Mouse (Mus musculus) lung, postnatal 0 days (tissue): ENCODE measurements around the gene Ilkap. TPM values are rescaled to one million over a fixed set of nuclear protein-coding genes. Genes with fewer than 3 reads are reported as not detected.

ENCODE experiments used
- ATAC-seq: fragments of 200-750 bp; cut with Nextera tagmentation; 2 replicates; pipeline ENCODE4 v1.8.0; 2017; ENCODE audit warnings: moderate library complexity
- DNase-seq: peaks from one replicate; pipeline ENCODE4 v3.0.0-alpha.2; 2016; ENCODE audit warnings: low spot score
- H3K27ac ChIP-seq: fragments of 300-500 bp; sonication (generic); 2 replicates; pipeline ENCODE4 v1.5.1; 2014; ENCODE audit warnings: antibody characterized with exemption, mild to moderate bottlenecking, low read length, mixed read lengths
- H3K27me3 ChIP-seq: fragments of 300-500 bp; sonication (generic); replicated peaks from 2 replicates; pipeline ENCODE4 v1.6.1; 2014; ENCODE audit warnings: low read length, mixed read lengths; ENCODE audit not compliant: insufficient read depth
- H3K36me3 ChIP-seq: fragments of 300-500 bp; sonication (generic); 2 replicates; pipeline ENCODE4 v1.6.1; 2014; ENCODE audit warnings: low read length, mixed read lengths; ENCODE audit not compliant: insufficient read depth
- H3K4me1 ChIP-seq: fragments of 300-500 bp; sonication (generic); 2 replicates; pipeline ENCODE4 v1.6.1; 2014; ENCODE audit warnings: antibody characterized with exemption, low read depth, low read length, mixed read lengths; ENCODE audit not compliant: insufficient read depth
- H3K4me2 ChIP-seq: fragments of 300-500 bp; sonication (generic); replicated peaks from 2 replicates; pipeline ENCODE4 v1.6.1; 2014; ENCODE audit warnings: low read depth, mild to moderate bottlenecking, low read length, moderate library complexity, mixed read lengths
- H3K4me3 ChIP-seq: fragments of 300-500 bp; sonication (generic); 2 replicates; pipeline ENCODE4 v1.5.1; 2014; ENCODE audit warnings: low read depth, low read length
- H3K9ac ChIP-seq: fragments of 300-500 bp; sonication (generic); replicated peaks from 2 replicates; pipeline ENCODE4 v1.6.1; 2014; ENCODE audit warnings: low read depth, mild to moderate bottlenecking
- H3K9me3 ChIP-seq: fragments of 300-500 bp; sonication (generic); 2 replicates; pipeline ENCODE4 v1.6.1; 2016; ENCODE audit warnings: low read length, mixed read lengths
- CTCF ChIP-seq: IDR thresholded peaks from 2 replicates; pipeline ENCODE4 v1.5.1; 2016; ENCODE audit warnings: antibody characterized with exemption, mild to moderate bottlenecking
- EP300 ChIP-seq: IDR thresholded peaks from 2 replicates; pipeline ENCODE4 v1.6.1; 2016; ENCODE audit warnings: antibody characterized with exemption, mild to moderate bottlenecking, control low read depth
- WGBS: fragments of 180-500 bp; shearing (Covaris S2); extraction: QIAGEN DNeasy Blood & Tissue Kit; methylation state at CpG from one replicate; pipeline ENCODE4 v1.1.7; 2014; 5-methylcytosine and 5-hydroxymethylcytosine counted together
- polyA plus RNA-seq: library from polyadenylated mRNA; unstranded; fragments of >200 nt; fragmentation: Nextera tagmentation; extraction: Ambion mirVana; gene quantifications from 2 replicates; pipeline ENCODE4 v1.2.1, GENCODE M21; 2015

Gene Ilkap
- polyA plus RNA-seq: 90.5 and 94.0 TPM in 2 replicates

DNA sequence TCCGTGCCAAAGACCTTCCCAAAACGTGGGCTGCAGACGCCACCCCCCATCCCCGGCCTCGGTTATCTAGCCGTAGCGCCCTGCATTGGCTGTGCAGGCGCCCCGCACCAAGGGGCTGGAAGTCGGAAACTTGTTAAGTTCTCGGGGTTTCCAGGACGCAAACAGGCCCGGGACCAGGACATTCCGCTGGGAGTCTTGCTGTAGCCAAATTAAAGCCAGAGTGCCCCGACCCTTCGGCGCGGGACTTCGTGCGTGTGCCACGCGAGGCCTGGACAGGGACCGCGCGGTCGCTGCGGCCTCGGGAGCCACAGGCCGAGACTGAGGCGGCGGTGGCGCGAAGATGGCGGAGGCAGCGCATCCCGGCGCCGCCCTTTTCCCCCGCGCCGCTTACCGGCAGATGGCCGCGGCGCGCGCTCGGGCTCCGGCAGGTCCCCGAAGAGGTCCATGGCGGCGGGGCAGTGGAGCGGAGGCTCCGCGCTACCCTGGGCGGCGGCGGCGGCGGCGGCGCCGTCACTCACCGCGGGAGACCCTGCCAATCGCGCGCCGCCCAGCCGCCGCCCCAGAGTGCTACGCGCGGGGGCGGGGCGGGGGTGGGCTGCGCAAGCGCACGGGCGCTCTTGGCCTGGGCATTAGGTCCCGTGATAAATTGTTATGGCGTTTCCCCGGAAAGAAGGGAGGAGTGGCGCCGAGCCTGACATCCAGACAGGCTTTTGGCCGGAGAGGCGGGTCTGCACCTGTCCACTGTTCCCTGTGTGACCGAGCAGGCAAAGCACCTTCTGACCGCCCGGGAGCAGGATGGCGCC, at the start of gene Ilkap:
TSS of gene Ilkap (minus strand) at position 556 of the 803 bp plus-strand sequence.
- Histone ChIP-seq H3K27me3 (no peaks in the 10 kb centered on the region), H3K4me3 (peak within 1 kb of the TSS; percentile 69), H3K27ac (peak within 1 kb of the TSS; percentile 77), H3K9me3 (no peaks in the 10 kb centered on the region), H3K4me1 (peaks cover 11% of the 10 kb centered on the region; the same call in 1 of the 2 replicates), H3K9ac (peak within 1 kb of the TSS; percentile 81), H3K36me3 (no peaks in the 10 kb centered on the region), H3K4me2 (peak within 1 kb of the TSS; percentile 70)
- peak; percentile 97 for ATAC-seq
- TF ChIP-seq EP300: no peak
- TF ChIP-seq CTCF: no peak; the same call in 1 of the 2 replicates
- 1% methylated on average over 69 of the region's 91 CpGs for WGBS
- DNase-seq: peak; percentile 92

DNA sequence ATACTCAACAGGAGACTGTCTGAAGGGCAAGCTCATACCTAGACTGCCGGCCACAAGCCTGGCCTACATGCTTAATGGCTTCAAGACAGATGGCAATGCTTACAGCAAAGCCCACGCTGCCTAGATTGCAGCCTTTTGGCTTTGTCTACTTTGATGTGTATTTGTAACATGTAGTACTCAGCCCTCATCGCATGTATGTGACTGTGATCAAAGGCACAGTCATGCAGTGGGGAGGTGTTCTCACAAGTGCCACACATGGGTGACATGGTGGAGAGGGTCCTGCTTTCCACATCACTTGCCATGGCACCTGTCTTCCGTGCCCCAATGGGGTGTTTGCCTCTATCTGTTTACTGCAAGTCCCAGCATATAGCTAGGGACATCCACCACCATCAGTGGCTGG, 47.9 kb upstream of the Ilkap start:
- peak overlapping the region; percentile 87 for H3K27ac ChIP-seq
- ATAC-seq (no peak), DNase-seq (no peak)
- no peak for TF ChIP-seq EP300
- TF ChIP-seq CTCF: no peak
- H3K4me3 ChIP-seq: no peak overlapping the region
- 84% methylated on average over 4 of the region's 4 CpGs for WGBS
- no peaks in the 10 kb centered on the region for H3K27me3 ChIP-seq
- H3K36me3 ChIP-seq: peaks cover 61% of the 10 kb centered on the region
- no peak overlapping the region for H3K4me2 ChIP-seq
- H3K9ac ChIP-seq: no peak overlapping the region
- H3K4me1 ChIP-seq: peaks cover 11% of the 10 kb centered on the region; the same call in 1 of the 2 replicates
- H3K9me3 ChIP-seq: no peaks in the 10 kb centered on the region

DNA sequence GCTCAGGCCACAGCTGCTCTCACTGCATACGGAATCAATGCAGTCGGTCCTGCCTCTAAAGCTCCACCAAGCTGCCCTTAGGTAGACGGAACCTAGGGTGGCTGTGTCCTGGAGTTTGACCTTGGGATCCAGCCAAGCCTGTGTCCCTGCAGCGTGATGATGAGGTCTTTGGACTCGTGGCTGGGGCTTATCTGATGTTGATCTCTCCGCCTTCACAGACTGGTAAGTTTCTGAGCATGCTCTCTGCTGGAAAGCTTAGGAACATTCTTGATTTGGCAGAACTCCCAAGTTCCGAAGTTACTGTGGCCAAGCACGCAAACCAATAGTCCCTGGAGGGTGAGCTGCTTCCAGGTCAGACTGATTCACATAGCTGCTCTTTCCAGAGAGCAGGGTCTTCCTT, 47.4 kb upstream of the Ilkap start:
- peak; percentile 93 for DNase-seq
- H3K9me3 ChIP-seq: no peaks in the 10 kb centered on the region
- H3K9ac ChIP-seq: no peak overlapping the region
- H3K36me3 ChIP-seq: peaks cover 61% of the 10 kb centered on the region
- TF ChIP-seq CTCF (peak; percentile 11; the same call in 1 of the 2 replicates), EP300 (peak; percentile 66)
- ATAC-seq: peak; percentile 56
- no peaks in the 10 kb centered on the region for H3K27me3 ChIP-seq
- 24% methylated on average over 8 of the region's 8 CpGs for WGBS
- peak overlapping the region; percentile 87 for H3K27ac ChIP-seq
- peaks cover 11% of the 10 kb centered on the region; the same call in 1 of the 2 replicates for H3K4me1 ChIP-seq
- H3K4me3 ChIP-seq: no peak overlapping the region
- no peak overlapping the region for H3K4me2 ChIP-seq

DNA sequence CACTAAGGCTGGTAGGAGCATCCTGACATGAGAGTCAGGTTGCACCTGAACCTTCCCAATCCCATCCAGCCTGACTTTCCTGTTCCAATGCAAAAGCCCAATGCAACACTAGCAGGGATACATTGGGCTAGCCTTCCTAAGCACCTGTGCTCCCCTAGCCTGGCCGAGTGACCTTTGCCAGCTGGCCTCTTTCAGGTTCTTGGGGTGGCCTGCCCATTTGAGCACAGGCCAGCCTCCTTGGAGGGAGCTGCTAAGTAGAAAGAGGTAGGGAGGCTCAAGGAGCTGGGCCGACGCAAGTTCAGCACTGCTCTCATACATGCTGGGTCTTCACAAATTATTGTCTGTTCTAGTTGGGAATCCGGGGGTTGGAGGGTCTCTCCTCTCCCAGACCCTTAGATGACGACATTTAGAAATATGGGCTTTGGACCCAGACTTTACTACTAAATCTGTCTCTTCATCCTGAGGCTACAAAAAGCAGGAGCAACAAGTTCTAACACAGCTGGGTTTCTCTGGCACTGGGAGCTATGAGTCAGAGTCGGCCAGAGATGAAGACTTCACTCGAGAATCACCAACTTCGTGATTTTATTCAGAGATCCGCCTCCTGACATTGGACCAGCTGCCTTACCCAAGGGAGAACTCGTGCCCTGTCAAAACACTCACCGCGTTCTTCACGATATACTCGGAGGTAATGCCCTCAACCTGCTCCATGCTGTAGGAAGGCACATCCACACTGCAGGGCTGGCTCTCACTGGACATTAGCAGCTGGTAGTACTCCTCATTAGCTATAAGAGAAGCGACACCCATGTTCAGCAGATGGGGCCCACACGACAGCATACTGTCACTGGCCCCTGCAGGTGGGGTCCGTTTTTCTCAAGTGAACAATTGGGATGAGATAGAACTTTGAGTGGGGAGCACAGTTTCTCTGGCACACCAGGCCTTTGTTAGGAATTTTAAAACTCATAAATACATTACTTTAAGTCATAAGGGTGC, 46.5 kb upstream of the Ilkap start:
- Histone ChIP-seq H3K9me3 (no peaks in the 10 kb centered on the region), H3K27ac (peak overlapping the region; percentile 87), H3K27me3 (no peaks in the 10 kb centered on the region), H3K4me3 (no peak overlapping the region), H3K36me3 (peaks cover 63% of the 10 kb centered on the region), H3K4me2 (no peak overlapping the region), H3K9ac (no peak overlapping the region), H3K4me1 (peaks cover 11% of the 10 kb centered on the region; the same call in 1 of the 2 replicates)
- DNase-seq (no peak), ATAC-seq (no peak)
- no peak for TF ChIP-seq CTCF
- TF ChIP-seq EP300: no peak
- 85% methylated on average over 17 of the region's 17 CpGs for WGBS

DNA sequence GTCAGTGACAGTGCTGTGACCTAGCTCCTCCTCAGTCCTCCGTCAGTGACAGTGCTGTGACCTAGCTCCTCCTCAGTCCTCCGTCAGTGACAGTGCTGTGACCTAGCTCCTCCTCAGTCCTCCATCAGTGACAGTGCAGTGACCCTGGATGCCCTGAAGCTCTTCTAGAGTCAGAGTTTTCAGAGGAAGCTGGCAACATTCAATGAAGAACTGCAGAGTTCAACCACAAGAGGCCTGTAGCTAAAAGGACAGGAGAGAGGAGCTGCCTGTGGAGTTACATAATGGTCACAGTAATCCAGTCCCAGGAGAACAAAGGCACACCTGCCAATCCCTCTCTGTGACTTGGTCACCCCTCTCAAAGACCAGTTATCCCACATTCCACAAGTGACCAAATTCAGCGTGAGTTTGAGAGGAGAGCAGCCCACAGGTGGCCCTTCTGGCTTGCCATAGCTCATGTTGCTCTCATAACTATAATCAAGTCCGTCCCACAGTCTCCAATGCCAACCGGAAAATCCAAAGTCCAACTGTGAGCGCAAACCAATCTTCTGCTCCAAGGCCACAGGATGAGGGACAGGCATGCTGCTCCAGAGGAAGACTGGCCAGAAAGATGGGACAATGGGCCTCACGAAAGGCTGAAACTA, 43.9 kb upstream of the Ilkap start:
- peaks cover 18% of the 10 kb centered on the region; the same call in 1 of the 2 replicates for H3K4me1 ChIP-seq
- TF ChIP-seq EP300 (peak; percentile 95), CTCF (peak; percentile 29)
- peaks cover 55% of the 10 kb centered on the region for H3K36me3 ChIP-seq
- H3K9ac ChIP-seq: no peak overlapping the region; the same call in 1 of the 2 replicates
- 64% methylated on average over 6 of the region's 7 CpGs for WGBS
- ATAC-seq (peak; percentile 82), DNase-seq (peak; percentile 92)
- no peak overlapping the region for H3K4me2 ChIP-seq
- no peaks in the 10 kb centered on the region for H3K9me3 ChIP-seq
- H3K27me3 ChIP-seq: no peaks in the 10 kb centered on the region
- peak overlapping the region; percentile 86 for H3K27ac ChIP-seq
- H3K4me3 ChIP-seq: no peak overlapping the region
